Mouse (Mus musculus): Measurements from ENCODE around the gene Flvcr1. TPM values are rescaled to one million over a fixed set of nuclear protein-coding genes. Genes with fewer than 3 reads are reported as not detected.

The Flvcr1 gene
- polyA plus RNA-seq, 1 experiment from 2014 or later = 8.5 TPM

GRCm38 (mm10) chr1:190972612-190973192 is 53.3 kb downstream of the Flvcr1 start:
- Histone ChIP-seq H3K9me3 (no peaks in the 10 kb centered on the region), H3K4me1 (peaks cover 71% of the 10 kb centered on the region), H3K4me3 (0 out of 2 replicates have a peak overlapping the region, but pooled peaks have one; percentile 7), H3K27me3 (ENCODE audit: insufficient read depth, poor library complexity, severe bottlenecking) (no peaks in the 10 kb centered on the region), H3K27ac (peak overlapping the region; percentile 80), H3K36me3 (peaks cover 79% of the 10 kb centered on the region)
- whole genome bisulfite sequencing = 40% methylated on average over 7 of the region's 7 CpGs
- DNase-seq (ENCODE audit: low spot score) = peak; percentile 82

- 70% methylated on average over 14 of the region's 14 CpGs for WGBS
- Histone ChIP-seq H3K27ac (peak overlapping the region; percentile 80), H3K4me3 (0 out of 2 replicates have a peak overlapping the region, but pooled peaks have one; percentile 7), H3K4me1 (peaks cover 64% of the 10 kb centered on the region), H3K36me3 (peaks cover 84% of the 10 kb centered on the region), H3K9me3 (no peaks in the 10 kb centered on the region), H3K27me3 (ENCODE audit: insufficient read depth, poor library complexity, severe bottlenecking) (no peaks in the 10 kb centered on the region)
- DNase-seq (ENCODE audit: low spot score) = no peak
Observed at GRCm38 (mm10) chr1:190971708-190972610, 54.0 kb downstream of the Flvcr1 start.

GRCm38 (mm10) chr1:190968010-190968409 is 57.9 kb downstream of the Flvcr1 start:
- Histone ChIP-seq H3K27me3 (ENCODE audit: insufficient read depth, poor library complexity, severe bottlenecking) (no peaks in the 10 kb centered on the region), H3K36me3 (peaks cover 90% of the 10 kb centered on the region), H3K27ac (no peak overlapping the region), H3K4me1 (peaks cover 42% of the 10 kb centered on the region), H3K4me3 (no peak overlapping the region), H3K9me3 (no peaks in the 10 kb centered on the region)
- no peak for DNase-seq (ENCODE audit: low spot score)
- WGBS = 90% methylated on average over 7 of the region's 7 CpGs

GRCm38 (mm10) chr1:190964992-190965780 is 60.8 kb downstream of the Flvcr1 start:
- Histone ChIP-seq H3K9me3 (no peaks in the 10 kb centered on the region), H3K4me3 (no peak overlapping the region), H3K4me1 (peaks cover 25% of the 10 kb centered on the region), H3K27me3 (ENCODE audit: insufficient read depth, poor library complexity, severe bottlenecking) (no peaks in the 10 kb centered on the region), H3K36me3 (peaks cover 90% of the 10 kb centered on the region), H3K27ac (peak overlapping the region; percentile 69)
- 69% methylated on average over 15 of the region's 15 CpGs for WGBS
- DNase-seq (ENCODE audit: low spot score) = no peak

GRCm38 (mm10) chr1:190962760-190963159 is 63.2 kb downstream of the Flvcr1 start:
- H3K4me3 ChIP-seq = no peak overlapping the region
- WGBS = 87% methylated on average over 3 of the region's 3 CpGs
- peaks cover 29% of the 10 kb centered on the region for H3K4me1 ChIP-seq
- H3K9me3 ChIP-seq = no peaks in the 10 kb centered on the region
- no peak for DNase-seq (ENCODE audit: low spot score)
- no peaks in the 10 kb centered on the region for H3K27me3 ChIP-seq (ENCODE audit: insufficient read depth, poor library complexity, severe bottlenecking)
- H3K36me3 ChIP-seq = peaks cover 93% of the 10 kb centered on the region
- H3K27ac ChIP-seq = no peak overlapping the region

GRCm38 (mm10) chr1:190958821-190959220 is 67.1 kb downstream of the Flvcr1 start:
- H3K4me1 ChIP-seq = peaks cover 43% of the 10 kb centered on the region
- peaks cover 98% of the 10 kb centered on the region for H3K36me3 ChIP-seq
- H3K9me3 ChIP-seq = no peaks in the 10 kb centered on the region
- 42% methylated on average over 5 of the region's 5 CpGs for WGBS
- H3K4me3 ChIP-seq = no peak overlapping the region
- peak overlapping the region; percentile 59 for H3K27ac ChIP-seq
- no peak for DNase-seq (ENCODE audit: low spot score)
- no peaks in the 10 kb centered on the region for H3K27me3 ChIP-seq (ENCODE audit: insufficient read depth, poor library complexity, severe bottlenecking)

Other genes with a start within 250 kb of the Flvcr1 start
- gene Rps6kc1, start 114.4 kb downstream of the Flvcr1 start, polyA plus RNA-seq (2016; fragmentation: Nextera tagmentation; extraction: Ambion mirVana) = 13.2 and 15.3 TPM in 2 replicates
- 33.4 and 38.8 TPM in 2 replicates for gene Angel2, start 101.0 kb downstream of the Flvcr1 start, polyA plus RNA-seq (2016; fragmentation: Nextera tagmentation; extraction: Ambion mirVana)
- gene Vash2, start 46.9 kb downstream of the Flvcr1 start, polyA plus RNA-seq (2016; fragmentation: Nextera tagmentation; extraction: Ambion mirVana) = 56.7 and 78.7 TPM in 2 replicates
- not detected in 2 replicates for gene Spata45, start 10.5 kb upstream of the Flvcr1 start, polyA plus RNA-seq (2016; fragmentation: Nextera tagmentation; extraction: Ambion mirVana)
- 16.6 and 20.7 TPM in 2 replicates for gene Tatdn3, start 36.8 kb upstream of the Flvcr1 start, polyA plus RNA-seq (2016; fragmentation: Nextera tagmentation; extraction: Ambion mirVana)
- 20.6 and 21.8 TPM in 2 replicates for gene Nsl1, start 36.9 kb upstream of the Flvcr1 start, polyA plus RNA-seq (2016; fragmentation: Nextera tagmentation; extraction: Ambion mirVana)
- gene Batf3, start 71.7 kb upstream of the Flvcr1 start, polyA plus RNA-seq (2016; fragmentation: Nextera tagmentation; extraction: Ambion mirVana) = 4.8 and 7.9 TPM in 2 replicates
- gene Fam71a, start 138.7 kb upstream of the Flvcr1 start, polyA plus RNA-seq (2016; fragmentation: Nextera tagmentation; extraction: Ambion mirVana) = not detected in 2 replicates
- 8.0 and 13.5 TPM in 2 replicates for gene Atf3, start 191.9 kb upstream of the Flvcr1 start, polyA plus RNA-seq (2016; fragmentation: Nextera tagmentation; extraction: Ambion mirVana)